Mouse (Mus musculus): ENCODE results near the gene Cops7b. TPM values are rescaled to one million over a fixed set of nuclear protein-coding genes. Genes with fewer than 3 reads are reported as not detected.
A peak's percentile ranks its signal among the peaks of the same experiment; 100 is the strongest.

The Cops7b gene
- total and polyA plus RNA-seq, 2 experiments from 2014 or later: 33.6 to 48.3 TPM

DNA sequence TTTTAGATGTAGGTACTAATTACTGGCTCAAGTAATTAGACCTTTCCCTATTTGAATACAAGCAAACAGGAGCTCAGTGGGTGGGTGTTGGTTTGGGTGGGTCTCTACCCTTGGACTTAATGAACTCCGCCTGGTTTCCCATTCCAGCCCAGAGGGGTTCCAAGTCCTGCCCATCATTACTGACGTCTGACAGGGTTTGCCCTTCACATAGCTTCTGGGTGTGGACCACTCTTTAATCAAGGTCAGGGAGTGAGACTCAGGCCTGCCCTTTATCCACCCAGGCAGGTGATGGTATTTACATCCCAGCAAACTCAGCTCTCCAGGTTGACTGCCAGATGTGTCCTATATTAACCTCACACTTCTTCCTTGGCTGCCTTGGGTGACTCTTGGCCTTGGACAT lies 64.8 kb downstream of the Cops7b start:
- WGBS: 52% methylated on average over 2 of the region's 2 CpGs
- no peaks in the 10 kb centered on the region for H3K27me3 ChIP-seq (ENCODE audit: insufficient read depth, low read length)
- no peak for TF ChIP-seq CTCF (IDR thresholded peaks at IDR 0.05; ENCODE audit: low read depth)
- no peak for DNase-seq (ENCODE audit: low spot score)
- no peaks in the 10 kb centered on the region for H3K4me1 ChIP-seq (ENCODE audit: insufficient read depth, low read length)
- no peak overlapping the region for H3K4me2 ChIP-seq (ENCODE audit: low read depth, low read length)
- H3K36me3 ChIP-seq (ENCODE audit: insufficient read depth, low read length): no peaks in the 10 kb centered on the region
- no peak overlapping the region for H3K4me3 ChIP-seq (ENCODE audit: low read length)
- no peak for ATAC-seq
- H3K27ac ChIP-seq: no peak overlapping the region
- H3K9me3 ChIP-seq (ENCODE audit: low read length): no peaks in the 10 kb centered on the region
- H3K9ac ChIP-seq (replicated peaks; ENCODE audit: low read length): no peak overlapping the region

DNA sequence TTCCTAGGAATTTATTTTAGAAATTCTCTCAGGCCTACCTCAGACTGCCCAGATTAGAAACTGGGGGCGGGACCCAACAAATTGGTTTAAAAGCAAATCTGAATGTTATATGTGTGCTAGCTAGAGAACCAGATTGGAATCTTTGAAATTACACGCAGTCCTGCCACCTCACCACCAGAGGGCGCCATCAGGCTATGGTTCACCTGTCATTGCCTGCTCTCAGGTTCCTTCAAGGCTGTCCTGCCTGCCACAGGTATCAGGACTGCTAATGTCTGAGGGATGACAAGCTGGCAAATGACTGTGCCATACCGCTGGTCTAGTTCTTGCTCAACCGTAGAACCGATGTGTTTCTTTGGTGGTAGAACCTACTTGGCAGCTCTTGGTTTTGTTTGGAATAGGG lies 67.6 kb downstream of the Cops7b start:
- H3K36me3 ChIP-seq (ENCODE audit: insufficient read depth, low read length): no peaks in the 10 kb centered on the region
- no peak overlapping the region for H3K4me2 ChIP-seq (ENCODE audit: low read depth, low read length)
- H3K9me3 ChIP-seq (ENCODE audit: low read length): no peaks in the 10 kb centered on the region
- ATAC-seq (0 out of 2 replicates have a peak, but pooled peaks have one; percentile 38), DNase-seq (ENCODE audit: low spot score) (peak; percentile 74)
- H3K27ac ChIP-seq: no peak overlapping the region
- TF ChIP-seq CTCF (IDR thresholded peaks at IDR 0.05; ENCODE audit: low read depth): peak; percentile 93
- no peaks in the 10 kb centered on the region for H3K27me3 ChIP-seq (ENCODE audit: insufficient read depth, low read length)
- H3K4me1 ChIP-seq (ENCODE audit: insufficient read depth, low read length): no peaks in the 10 kb centered on the region
- no peak overlapping the region for H3K4me3 ChIP-seq (ENCODE audit: low read length)
- no peak overlapping the region for H3K9ac ChIP-seq (replicated peaks; ENCODE audit: low read length)
- 14% methylated on average over 6 of the region's 6 CpGs for WGBS

DNA sequence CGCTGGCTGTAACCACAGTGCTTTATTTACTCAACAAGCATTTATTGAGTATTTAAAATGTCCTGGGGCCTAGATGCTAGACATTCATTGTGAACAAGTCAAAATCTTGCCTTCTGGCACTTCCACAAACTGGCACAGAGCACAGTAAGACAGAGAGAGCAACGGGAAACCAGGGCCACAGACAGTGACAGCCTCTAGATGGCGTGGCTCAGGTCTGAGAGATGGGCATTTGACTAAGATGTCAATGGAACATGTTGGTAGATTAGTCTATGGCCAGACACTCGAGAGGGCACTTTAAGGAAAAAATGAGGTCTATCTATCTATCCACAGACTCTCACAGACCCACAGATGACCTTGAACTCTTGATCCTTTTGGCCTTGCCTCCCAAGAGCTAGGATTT lies 70.0 kb downstream of the Cops7b start:
- H3K27ac ChIP-seq: no peak overlapping the region
- no peaks in the 10 kb centered on the region for H3K27me3 ChIP-seq (ENCODE audit: insufficient read depth, low read length)
- H3K9me3 ChIP-seq (ENCODE audit: low read length): no peaks in the 10 kb centered on the region
- TF ChIP-seq CTCF (IDR thresholded peaks at IDR 0.05; ENCODE audit: low read depth): peak; percentile 48
- no peak for ATAC-seq
- H3K4me1 ChIP-seq (ENCODE audit: insufficient read depth, low read length): no peaks in the 10 kb centered on the region
- H3K4me2 ChIP-seq (ENCODE audit: low read depth, low read length): no peak overlapping the region
- DNase-seq (ENCODE audit: low spot score): no peak
- H3K36me3 ChIP-seq (ENCODE audit: insufficient read depth, low read length): no peaks in the 10 kb centered on the region
- no peak overlapping the region for H3K4me3 ChIP-seq (ENCODE audit: low read length)
- WGBS: 61% methylated on average over 4 of the region's 4 CpGs
- no peak overlapping the region for H3K9ac ChIP-seq (replicated peaks; ENCODE audit: low read length)

DNA sequence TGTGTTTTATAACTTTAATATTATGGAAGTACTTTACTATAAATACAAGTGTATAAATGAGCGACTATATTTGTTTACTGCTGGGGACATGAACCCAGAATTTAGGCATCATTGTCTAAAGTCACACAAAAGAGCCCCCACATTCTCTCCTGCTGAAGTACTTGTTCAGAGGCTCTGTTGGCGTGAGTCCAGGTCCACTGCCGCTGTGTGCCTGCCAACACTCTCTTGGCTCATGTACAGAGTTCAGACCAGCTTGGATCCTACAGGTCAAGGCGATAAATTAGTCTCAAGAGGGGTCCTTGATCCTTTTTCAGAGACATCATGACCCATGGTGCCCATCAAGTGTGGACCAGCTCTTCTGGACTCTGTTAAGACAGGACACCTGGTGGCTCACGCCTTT lies 74.4 kb downstream of the Cops7b start:
- 72% methylated on average over 5 of the region's 5 CpGs for WGBS
- DNase-seq (ENCODE audit: low spot score): peak; percentile 35
- Histone ChIP-seq H3K27me3 (ENCODE audit: insufficient read depth, low read length) (no peaks in the 10 kb centered on the region), H3K4me2 (ENCODE audit: low read depth, low read length) (no peak overlapping the region), H3K9ac (replicated peaks; ENCODE audit: low read length) (no peak overlapping the region), H3K9me3 (ENCODE audit: low read length) (no peaks in the 10 kb centered on the region), H3K4me1 (ENCODE audit: insufficient read depth, low read length) (no peaks in the 10 kb centered on the region), H3K27ac (no peak overlapping the region), H3K36me3 (ENCODE audit: insufficient read depth, low read length) (no peaks in the 10 kb centered on the region), H3K4me3 (ENCODE audit: low read length) (no peak overlapping the region)
- no peak for TF ChIP-seq CTCF (IDR thresholded peaks at IDR 0.05; ENCODE audit: low read depth)
- ATAC-seq: no peak

Small RNA genes lying within 50 kb of the gene (microRNA-seq; reads per million reads assigned to microRNA genes)
- gene Gm22955: 0 reads per million in 2 experiments

Other genes with a start within 250 kb of the Cops7b start
- 15.1 and 17.2 TPM in 2 replicates for gene Ncl, start 223.5 kb upstream of the Cops7b start, total RNA-seq (2014; rRNA removed)
- 203 and 213 TPM in 2 replicates for gene Ncl, start 223.5 kb upstream of the Cops7b start, polyA plus RNA-seq (2015; fragmentation: Nextera tagmentation; extraction: Ambion mirVana)
- 0.16 TPM in 1 of 2 replicates, not detected in the other for gene Nmur1, start 156.7 kb upstream of the Cops7b start, total RNA-seq (2014; rRNA removed)
- 0.16 and 0.24 TPM in 2 replicates for gene Nmur1, start 156.7 kb upstream of the Cops7b start, polyA plus RNA-seq (2015; fragmentation: Nextera tagmentation; extraction: Ambion mirVana)
- gene Tex44, start 156.6 kb upstream of the Cops7b start, total RNA-seq (2014; rRNA removed): not detected in 2 replicates
- not detected in 2 replicates for gene Tex44, start 156.6 kb upstream of the Cops7b start, polyA plus RNA-seq (2015; fragmentation: Nextera tagmentation; extraction: Ambion mirVana)
- 619 and 723 TPM in 2 replicates for gene Ptma, start 56.2 kb upstream of the Cops7b start, total RNA-seq (2014; rRNA removed)
- gene Ptma, start 56.2 kb upstream of the Cops7b start, polyA plus RNA-seq (2015; fragmentation: Nextera tagmentation; extraction: Ambion mirVana): 1,399 and 1,474 TPM in 2 replicates
- gene Pde6d, start 275 bp upstream of the Cops7b start, total RNA-seq (2014; rRNA removed): 36.6 and 39.1 TPM in 2 replicates
- gene Pde6d, start 275 bp upstream of the Cops7b start, polyA plus RNA-seq (2015; fragmentation: Nextera tagmentation; extraction: Ambion mirVana): 112 and 121 TPM in 2 replicates
- 13.5 and 14.6 TPM in 2 replicates for gene Nppc, start 87.7 kb downstream of the Cops7b start, total RNA-seq (2014; rRNA removed)
- gene Nppc, start 87.7 kb downstream of the Cops7b start, polyA plus RNA-seq (2015; fragmentation: Nextera tagmentation; extraction: Ambion mirVana): 22.7 and 27.7 TPM in 2 replicates
- gene Dis3l2, start 120.9 kb downstream of the Cops7b start, total RNA-seq (2014; rRNA removed): 37.2 and 40.0 TPM in 2 replicates
- gene Dis3l2, start 120.9 kb downstream of the Cops7b start, polyA plus RNA-seq (2015; fragmentation: Nextera tagmentation; extraction: Ambion mirVana): 29.6 and 33.2 TPM in 2 replicates